In the genomic region with DNA sequence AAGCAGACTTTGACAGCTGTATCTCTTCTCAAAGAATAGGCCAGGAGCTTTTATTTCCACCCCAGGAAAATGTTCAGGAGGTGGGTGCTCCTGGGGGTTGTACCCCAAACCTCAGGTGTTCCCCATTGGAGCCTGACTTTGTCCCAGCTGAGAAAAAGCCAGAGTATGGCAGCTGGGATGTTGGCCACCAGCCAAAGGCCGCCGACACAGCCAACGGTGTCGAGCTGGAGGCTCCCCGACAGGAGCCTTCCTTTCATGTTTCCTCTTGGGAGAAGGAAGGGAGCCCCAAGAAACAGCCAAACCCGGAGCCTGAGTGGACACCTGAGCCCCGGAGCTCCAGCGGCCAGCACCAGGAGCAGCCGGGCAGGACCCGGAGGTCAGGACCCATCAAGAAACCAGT, we compare ENCODE assay signal across 15 mouse cellular contexts. TPM values are rescaled to one million over a fixed set of nuclear protein-coding genes. Genes with fewer than 3 reads are reported as not detected.
DNase-seq lines count a peak whose midpoint lies in the region; ATAC-seq and TF ChIP-seq lines count a peak whose summit lies in the region.
"Had no signal": no experiment of that assay in that cellular context is flagged by ENCODE, and none has a peak within 500 bp of the region (broad histone marks: within the 10 kb centered on the region; RNA-seq: fewer than 3 reads in every experiment).

No protein-coding gene starts in this region.

- no peaks in the 10 kb centered on the region for H3K9me3 ChIP-seq in intestine, postnatal 0 days (ENCODE audit: control insufficient read depth)
- H3K9me3 ChIP-seq: heart, embryonic 13.5 days; liver, embryonic 15.5 days had no signal

- no peak for TF ChIP-seq CTCF in lung, adult 2 months (IDR thresholded peaks at IDR 0.05; ENCODE audit: insufficient read depth, low read length)
- TF ChIP-seq CTCF in intestine, postnatal 0 days (IDR thresholded peaks at IDR 0.05; ENCODE audit: low read depth): no peak

- no peak for ATAC-seq in intestine, postnatal 0 days

- intact Hi-C loops in heart, postnatal 14 days (cut with DNase I): no loop called here

- H3K27me3 ChIP-seq in intestine, postnatal 0 days (replicated peaks; ENCODE audit: control insufficient read depth, insufficient read depth, low read length): no peaks in the 10 kb centered on the region
- H3K27me3 ChIP-seq: heart, embryonic 13.5 days; liver, embryonic 15.5 days had no signal

- 46% methylated on average over 10 of the region's 10 CpGs for WGBS in lung, adult 2 months
- 73% methylated on average over 10 of the region's 10 CpGs for WGBS in intestine, postnatal 0 days

- no peak overlapping the region for H3K4me3 ChIP-seq in lung, adult 2 months (replicated peaks; ENCODE audit: extremely low read depth, low read depth, low read length)
- no peak overlapping the region for H3K4me3 ChIP-seq in intestine, postnatal 0 days (ENCODE audit: low read depth, low read length)
- H3K4me3 ChIP-seq: erythroblast, embryonic 14.5 days; heart, embryonic 13.5 days; liver, embryonic 15.5 days had no signal

- DNase-seq in cerebellum, postnatal 10 days: peak; percentile 66 to 67
- DNase-seq in cerebellum, adult 9-11 months: no peak
- peak; percentile 28 to 33 for DNase-seq in heart, postnatal 14 days
- DNase-seq in heart, adult 8-10 months (ENCODE audit: low spot score): no peak
- DNase-seq in lung, adult 2 months: peak; percentile 26
- no peak for DNase-seq in lung, postnatal 36 days
- DNase-seq in layer of hippocampus, adult 11-12 months (ENCODE audit: low spot score): no peak
- DNase-seq: B cell, adult 2 months; kidney, postnatal 14 days; right cerebral cortex, postnatal 25 days; thymus, postnatal 14 days had no signal

- no peak overlapping the region for H3K4me2 ChIP-seq in intestine, postnatal 0 days (replicated peaks; ENCODE audit: low read depth)
- H3K4me2 ChIP-seq: heart, embryonic 13.5 days; liver, embryonic 15.5 days had no signal

- no peak overlapping the region for H3K9ac ChIP-seq in intestine, postnatal 0 days (ENCODE audit: low read depth, low read length)
- H3K9ac ChIP-seq: heart, embryonic 13.5 days; liver, embryonic 15.5 days had no signal

- TF ChIP-seq POLR2A in lung, adult 2 months (IDR thresholded peaks at IDR 0.05; ENCODE audit: borderline replicate concordance, extremely low read depth, low read depth, low read length): no peak

- H3K4me1 ChIP-seq in lung, adult 2 months (ENCODE audit: control insufficient read depth, insufficient read depth, low read length): no peaks in the 10 kb centered on the region
- no peaks in the 10 kb centered on the region for H3K4me1 ChIP-seq in intestine, postnatal 0 days (replicated peaks; ENCODE audit: control insufficient read depth, insufficient read depth, low read length)
- H3K4me1 ChIP-seq: heart, embryonic 13.5 days; liver, embryonic 15.5 days had no signal

- peak overlapping the region; percentile 21; the same call in 1 of the 2 replicates for H3K27ac ChIP-seq in intestine, postnatal 0 days (ENCODE audit: low read depth, low read length)
- H3K27ac ChIP-seq: heart, embryonic 13.5 days; liver, embryonic 15.5 days had no signal

- peaks cover 90% of the 10 kb centered on the region for H3K36me3 ChIP-seq in intestine, postnatal 0 days (ENCODE audit: control insufficient read depth, insufficient read depth)

RNA-seq across cellular contexts. Expression of a gene that starts 23.4 kb away (rescaled TPM):
- total RNA-seq in heart, postnatal 14 days (2021): 10 to 100 TPM; 11.7 to 13.4 TPM
- 10 to 100 TPM; 12.5 to 15.0 (median 14.0) TPM for total RNA-seq in heart, adult 8-10 months (2022)
- 17.9 and 21.8 TPM in 2 replicates for polyA plus RNA-seq in lung, adult 2 months (2012; rRNA removed)
- polyA plus RNA-seq in intestine, postnatal 0 days (2015; fragmentation: Nextera tagmentation; extraction: Ambion mirVana): 9.2 and 10.7 TPM in 2 replicates

RNA-seq across cellular contexts. Expression of a gene that starts 47.0 kb away (rescaled TPM):
- total RNA-seq in heart, postnatal 14 days (2021): 10 to 100 TPM; 26.1 to 26.7 TPM
- 10 to 100 TPM; 22.9 to 24.5 (median 23.3) TPM for total RNA-seq in heart, adult 8-10 months (2022)
- polyA plus RNA-seq in lung, adult 2 months (2012; rRNA removed): 62.8 and 65.4 TPM in 2 replicates
- polyA plus RNA-seq in intestine, postnatal 0 days (2015; fragmentation: Nextera tagmentation; extraction: Ambion mirVana): 74.1 and 80.0 TPM in 2 replicates

Comparison
In these comparisons a context has a peak if more than half of its experiments do, and no peak if none do; other contexts are left out.
1. DNase-seq: peak in cerebellum, postnatal 10 days (2 of 2), heart, postnatal 14 days (2 of 2) and lung, adult 2 months (single experiment); none in cerebellum, adult 9-11 months (single experiment), heart, adult 8-10 months (single experiment), lung, postnatal 36 days (single experiment) and layer of hippocampus, adult 11-12 months (single experiment).